Comparison of ENCODE assay signal across 9 mouse cellular contexts in genomic region chr17:93158280-93158851, GRCm38 (mm10). TPM values are rescaled to one million over a fixed set of nuclear protein-coding genes. Genes with fewer than 3 reads are reported as not detected.
DNase-seq lines count a peak whose midpoint lies in the region; ATAC-seq and TF ChIP-seq lines count a peak whose summit lies in the region.
"Had no signal": no experiment of that assay in that cellular context is flagged by ENCODE, and none has a peak within 500 bp of the region (broad histone marks: within the 10 kb centered on the region; RNA-seq: fewer than 3 reads in every experiment).

No protein-coding gene starts in this region.

- TF ChIP-seq CTCF in kidney, adult 2 months (conservative IDR thresholded peaks at IDR 0.05; ENCODE audit: insufficient read depth, insufficient read length, low read depth, low read length): peak; percentile 61

- H3K27me3 ChIP-seq in embryonic facial prominence, embryonic 12.5 days: no peaks in the 10 kb centered on the region
- H3K27me3 ChIP-seq in kidney, adult 2 months (replicated peaks; ENCODE audit: control insufficient read depth, insufficient read depth, low read length): no peaks in the 10 kb centered on the region
- no peaks in the 10 kb centered on the region for H3K27me3 ChIP-seq in limb, embryonic 10.5 days (ENCODE audit: low read depth, poor library complexity, severe bottlenecking)
- H3K27me3 ChIP-seq in neural tube, embryonic 11.5 days (ENCODE audit: control insufficient read depth, insufficient read depth, low read length): no peaks in the 10 kb centered on the region

- H3K4me2 ChIP-seq in embryonic facial prominence, embryonic 12.5 days (replicated peaks): no peak overlapping the region
- H3K4me2 ChIP-seq in neural tube, embryonic 11.5 days (ENCODE audit: low read depth): no peak overlapping the region

- DNase-seq in testis, postnatal 10 days (ENCODE audit: low spot score): peak; percentile 76
- no peak for DNase-seq in testis, postnatal 14 days (ENCODE audit: low spot score)
- peak; percentile 69 for DNase-seq in adrenal gland, postnatal 14 days
- DNase-seq in kidney, adult 2 months: peak; percentile 48
- peak; percentile 75 for DNase-seq in limb, embryonic 10.5 days (ENCODE audit: low spot score)
- peak; percentile 79 for DNase-seq in neural tube, embryonic 11.5 days (ENCODE audit: low spot score)

- no peak overlapping the region for H3K9ac ChIP-seq in embryonic facial prominence, embryonic 12.5 days
- H3K9ac ChIP-seq in neural tube, embryonic 11.5 days (ENCODE audit: low read length): no peak overlapping the region

- no peak for TF ChIP-seq POLR2A in kidney, adult 2 months (IDR thresholded peaks at IDR 0.05; ENCODE audit: low read depth, low read length)

- no peaks in the 10 kb centered on the region for H3K36me3 ChIP-seq in embryonic facial prominence, embryonic 12.5 days
- H3K36me3 ChIP-seq in kidney, adult 2 months (ENCODE audit: control insufficient read depth, insufficient read depth, low read length): no peaks in the 10 kb centered on the region
- no peaks in the 10 kb centered on the region for H3K36me3 ChIP-seq in limb, embryonic 10.5 days
- no peaks in the 10 kb centered on the region for H3K36me3 ChIP-seq in neural tube, embryonic 11.5 days (ENCODE audit: control insufficient read depth, insufficient read depth, low read length)

- 40% methylated on average over 1 of the region's 1 CpGs for WGBS in embryonic facial prominence, embryonic 12.5 days
- 27% methylated on average over 1 of the region's 1 CpGs for WGBS in kidney, adult 2 months
- 40% methylated on average over 1 of the region's 1 CpGs for WGBS in limb, embryonic 10.5 days
- 26% methylated on average over 1 of the region's 1 CpGs for WGBS in neural tube, embryonic 11.5 days

- H3K27ac ChIP-seq in embryonic facial prominence, embryonic 12.5 days: no peak overlapping the region
- H3K27ac ChIP-seq in kidney, adult 2 months (ENCODE audit: insufficient read depth, low read depth, low read length): no peak overlapping the region
- H3K27ac ChIP-seq in limb, embryonic 10.5 days: no peak overlapping the region
- H3K27ac ChIP-seq in neural tube, embryonic 11.5 days (ENCODE audit: low read depth, low read length): no peak overlapping the region

- no peak overlapping the region for H3K4me3 ChIP-seq in embryonic facial prominence, embryonic 12.5 days
- H3K4me3 ChIP-seq in kidney, adult 2 months (ENCODE audit: insufficient read depth, low read depth, low read length): no peak overlapping the region
- no peak overlapping the region for H3K4me3 ChIP-seq in limb, embryonic 10.5 days
- H3K4me3 ChIP-seq in neural tube, embryonic 11.5 days (ENCODE audit: low read depth, low read length): no peak overlapping the region

- no peaks in the 10 kb centered on the region for H3K4me1 ChIP-seq in embryonic facial prominence, embryonic 12.5 days
- H3K4me1 ChIP-seq in kidney, adult 2 months (ENCODE audit: control insufficient read depth, insufficient read depth, low read length): no peaks in the 10 kb centered on the region
- no peaks in the 10 kb centered on the region for H3K4me1 ChIP-seq in limb, embryonic 10.5 days
- H3K4me1 ChIP-seq in neural tube, embryonic 11.5 days (ENCODE audit: control insufficient read depth, insufficient read depth, low read length): no peaks in the 10 kb centered on the region

- ATAC-seq in embryonic facial prominence, embryonic 12.5 days (ENCODE audit: insufficient number of reproducible peaks, insufficient read depth, low FRiP score, low TSS enrichment): 0 out of 2 replicates have a peak, but pooled peaks have one; percentile 47
- ATAC-seq in neural tube, embryonic 11.5 days (ENCODE audit: insufficient read depth, low FRiP score, low TSS enrichment): peak; percentile 64; the same call in 1 of the 2 replicates
- ATAC-seq in erythroid progenitor cell, adult 5-6 weeks (replicated peaks; ENCODE audit: low FRiP score, poor library complexity, severe bottlenecking): no peak

- H3K9me3 ChIP-seq in embryonic facial prominence, embryonic 12.5 days: no peaks in the 10 kb centered on the region
- H3K9me3 ChIP-seq in limb, embryonic 10.5 days (replicated peaks): no peaks in the 10 kb centered on the region
- H3K9me3 ChIP-seq in neural tube, embryonic 11.5 days (ENCODE audit: control insufficient read depth, low read length): no peaks in the 10 kb centered on the region

RNA-seq across cellular contexts. Expression of gene Adcyap1, which starts 40.5 kb away (rescaled TPM):
- not detected in 2 replicates for total RNA-seq in adrenal gland, postnatal 14 days (2021)
- polyA plus RNA-seq in embryonic facial prominence, embryonic 12.5 days (2016; fragmentation: Nextera tagmentation; extraction: Ambion mirVana): 3.3 TPM in 2 replicates
- not detected in 2 replicates for polyA plus RNA-seq in kidney, adult 2 months (2012; rRNA removed)
- not detected in 2 replicates for polyA plus RNA-seq in limb, embryonic 10.5 days (2016; fragmentation: Nextera tagmentation; extraction: Ambion mirVana)
- 17.8 and 20.6 TPM in 2 replicates for polyA plus RNA-seq in neural tube, embryonic 11.5 days (2014; fragmentation: Nextera tagmentation; extraction: Ambion mirVana)
- not detected in 2 replicates for total RNA-seq in erythroid progenitor cell, adult 5-6 weeks (2015; ENCODE audit: low replicate concordance)
- total RNA-seq in erythroid progenitor cell, adult 5-6 weeks (2017; ENCODE audit: low replicate concordance): not detected in 2 replicates
- total RNA-seq: gastrocnemius, postnatal 4 days had no signal
